Mouse (Mus musculus) bone marrow macrophage, adult 2 months (primary cell): ENCODE data around the gene Orm2.

Experiments
- CTCF ChIP-seq: IDR thresholded peaks from 2 replicates; pipeline ENCODE4 v1.5.1; 2012; ENCODE audit warnings: low read depth, mild to moderate bottlenecking, low read length, moderate library complexity
- POLR2A ChIP-seq: IDR thresholded peaks from 2 replicates; pipeline ENCODE4 v1.6.1; 2012; ENCODE audit warnings: mild to moderate bottlenecking, low read depth, low read length, borderline replicate concordance

DNA sequence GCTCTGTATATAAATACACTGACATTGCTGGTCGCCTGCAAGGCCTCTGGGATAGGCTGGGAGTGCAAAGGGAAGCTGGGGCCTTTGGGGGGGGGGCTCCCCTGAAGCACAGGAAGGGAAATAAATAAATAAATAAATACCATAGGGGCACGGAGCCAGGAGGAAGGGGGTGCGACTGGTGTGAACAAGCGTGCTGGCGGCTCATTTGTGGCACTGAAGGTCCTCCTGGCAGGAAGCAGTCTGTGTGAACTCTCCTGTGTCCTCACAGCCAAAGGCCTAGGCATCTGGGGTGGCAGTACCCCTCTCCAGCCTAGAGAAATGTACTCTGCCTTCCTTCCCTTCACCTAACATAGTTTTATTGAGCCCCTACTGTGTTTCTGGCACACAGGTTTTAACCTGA lies 52.7 kb downstream of the Orm2 start:
- TF ChIP-seq CTCF (no peak), POLR2A (no peak)
